Mouse (Mus musculus) forelimb bud, embryonic 11.5 days (tissue): ENCODE measurements at regions not wholly inside any gene's neighbourhood (a gene's known extent, or its start where the extent isn't known, plus 50 kb on each side); places are given as distances from the start of the nearest gene placed in this dataset.

ENCODE experiments used
- DNase-seq: peaks from one replicate; pipeline ENCODE4 v3.0.0-alpha.2; 2012; ENCODE audit warnings: low read depth, low spot score

DNA sequence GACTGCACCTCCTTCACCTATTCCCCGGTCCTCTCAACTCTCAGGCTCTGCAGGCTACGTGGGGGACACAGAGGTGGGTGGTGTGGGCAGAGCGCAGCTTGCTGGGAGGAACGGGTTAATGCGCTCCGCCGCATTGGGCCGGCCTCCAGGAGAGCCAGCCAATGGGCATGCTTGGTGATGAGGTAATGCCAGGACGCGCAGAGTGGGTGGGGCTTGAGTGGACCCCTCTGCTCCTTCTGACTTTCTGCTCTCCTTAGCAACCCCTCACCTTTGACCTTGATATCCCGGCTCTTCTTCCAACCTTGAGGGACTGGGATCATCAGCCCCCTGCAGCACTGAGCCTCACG is 85.2 kb downstream of the 1700001O22Rik start:
- DNase-seq = peak; percentile 94

DNA sequence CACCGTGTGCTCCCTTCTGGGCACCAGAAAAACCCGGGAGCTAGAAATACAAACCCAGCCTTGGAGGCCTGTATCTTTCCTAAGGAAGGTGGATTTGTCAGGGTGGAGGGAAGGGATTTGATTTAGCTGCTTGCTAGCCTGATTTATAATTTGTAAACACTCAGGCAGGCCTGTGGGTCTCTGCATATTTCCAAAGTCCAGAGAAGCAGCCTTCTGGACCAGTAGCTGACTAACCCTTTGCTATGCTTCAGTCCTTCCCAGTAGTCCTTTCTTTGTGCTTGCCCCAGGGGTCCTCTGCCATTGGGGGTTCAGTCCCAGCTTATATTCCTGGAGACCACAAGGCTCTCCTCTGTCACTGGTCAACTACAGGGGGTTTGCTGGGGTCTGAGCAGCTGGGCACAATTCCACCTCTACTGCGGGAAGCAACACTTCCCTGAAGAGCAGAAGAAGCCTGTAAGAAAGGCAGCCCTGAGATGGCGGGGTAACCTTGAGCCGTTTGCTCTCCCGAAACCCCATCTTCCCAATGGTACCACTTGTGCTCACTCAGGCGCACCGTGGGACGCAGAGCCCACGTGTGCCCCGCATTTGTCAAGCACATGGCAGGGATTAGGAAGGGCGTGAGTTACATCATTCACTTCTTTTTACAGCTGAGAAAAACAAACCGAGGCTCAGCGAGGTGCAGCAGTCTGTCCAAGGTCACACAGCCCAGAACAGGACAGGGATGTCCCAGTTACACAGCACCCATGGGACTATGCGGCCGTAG is 85.7 kb downstream of the 1700001O22Rik start:
- DNase-seq = no peak

DNA sequence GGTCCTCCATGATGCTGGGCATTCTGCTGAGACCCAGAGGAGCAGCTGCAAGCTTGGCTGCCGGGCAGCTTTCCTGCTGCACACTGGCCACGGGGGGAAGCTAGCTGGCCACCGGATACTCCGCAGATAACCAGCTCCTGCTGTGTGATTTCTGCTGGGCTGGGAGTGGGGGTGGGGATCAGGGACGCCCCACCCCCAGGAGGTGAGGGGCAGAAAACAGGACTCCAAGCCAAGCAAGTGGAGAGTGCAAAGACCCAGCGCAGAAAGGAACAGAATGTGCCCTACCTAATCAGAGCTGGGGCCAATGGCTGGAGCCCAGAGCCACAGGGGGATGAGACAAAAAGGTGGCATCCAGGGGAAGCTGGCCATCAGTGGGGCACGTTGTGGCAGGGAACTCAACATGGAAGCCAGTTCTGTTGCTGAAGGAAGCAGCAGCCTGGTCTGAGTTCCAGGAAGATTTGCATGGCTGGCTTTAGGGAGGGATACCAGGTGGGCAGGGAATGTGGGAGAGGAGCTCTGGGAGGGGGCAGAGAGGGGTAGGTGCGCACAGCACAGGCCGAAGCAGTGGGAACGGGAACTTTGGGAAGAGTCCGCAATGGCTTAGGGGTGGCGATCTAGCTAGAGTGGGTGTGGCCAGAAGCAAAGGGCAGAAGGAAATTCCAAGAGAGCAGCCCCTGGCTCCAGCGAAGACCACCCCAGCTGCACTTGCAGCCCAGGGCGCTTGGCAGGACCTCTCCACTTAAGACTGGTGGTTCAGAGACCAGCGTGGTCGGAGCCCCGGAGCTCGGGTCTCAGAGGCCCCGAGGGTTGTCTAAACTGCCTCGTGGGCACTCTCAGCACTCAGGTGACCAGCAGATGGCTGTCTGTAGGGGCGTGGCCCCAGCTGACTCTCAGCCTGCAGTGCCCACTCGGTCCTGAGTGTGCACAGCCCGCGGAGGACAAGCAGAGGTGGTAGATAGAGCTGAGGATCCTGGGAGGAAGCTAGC is 86.6 kb downstream of the 1700001O22Rik start:
- peak; percentile 69 for DNase-seq

DNA sequence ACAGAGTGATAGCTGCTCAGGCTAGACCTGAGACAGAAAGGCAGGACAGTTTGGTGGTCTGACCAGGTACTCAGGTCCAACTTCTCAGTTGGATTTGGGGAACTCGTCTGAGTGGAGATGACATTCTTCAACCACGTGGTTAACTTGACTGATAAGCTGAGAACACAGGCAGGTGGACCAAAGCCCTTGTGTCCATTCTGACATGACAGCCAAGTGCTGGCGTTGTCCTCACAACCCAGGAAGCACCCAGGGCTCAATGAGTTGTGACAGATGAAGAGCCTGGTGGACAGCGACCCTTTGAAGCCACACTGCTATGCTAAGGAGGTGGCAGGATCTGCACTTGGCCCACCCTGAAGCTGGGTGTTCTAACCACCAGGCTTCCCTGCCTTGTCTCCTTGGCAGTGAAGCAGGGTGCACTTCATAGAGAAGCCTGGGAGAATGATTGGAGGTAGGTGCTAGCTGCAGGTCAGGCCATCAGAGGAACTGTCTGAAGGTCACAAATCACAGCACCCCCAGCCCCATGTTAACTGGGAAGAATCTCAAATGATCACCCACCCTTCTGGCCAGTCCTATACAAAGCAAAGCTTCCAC is 87.6 kb downstream of the 1700001O22Rik start:
- no peak for DNase-seq

DNA sequence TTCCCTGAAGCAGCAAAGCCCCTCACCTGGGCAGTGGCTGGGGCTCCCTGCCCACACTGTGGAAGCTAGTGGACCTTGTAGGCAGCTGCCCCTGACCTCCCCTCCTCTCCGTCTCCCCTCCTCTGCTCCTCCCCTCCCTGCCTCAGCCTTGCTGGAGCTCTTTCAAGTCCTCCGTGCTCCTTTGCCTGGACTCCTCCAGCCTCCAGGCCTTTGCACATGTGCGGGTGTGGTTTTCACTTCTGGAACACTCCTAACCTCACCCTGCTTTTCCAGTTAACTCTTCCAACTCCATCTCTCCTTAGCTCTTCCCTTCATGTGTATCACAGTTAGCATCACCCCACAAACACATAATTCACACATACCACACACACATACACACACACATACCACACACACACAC is 89.9 kb downstream of the 1700001O22Rik start:
- DNase-seq = no peak

DNA sequence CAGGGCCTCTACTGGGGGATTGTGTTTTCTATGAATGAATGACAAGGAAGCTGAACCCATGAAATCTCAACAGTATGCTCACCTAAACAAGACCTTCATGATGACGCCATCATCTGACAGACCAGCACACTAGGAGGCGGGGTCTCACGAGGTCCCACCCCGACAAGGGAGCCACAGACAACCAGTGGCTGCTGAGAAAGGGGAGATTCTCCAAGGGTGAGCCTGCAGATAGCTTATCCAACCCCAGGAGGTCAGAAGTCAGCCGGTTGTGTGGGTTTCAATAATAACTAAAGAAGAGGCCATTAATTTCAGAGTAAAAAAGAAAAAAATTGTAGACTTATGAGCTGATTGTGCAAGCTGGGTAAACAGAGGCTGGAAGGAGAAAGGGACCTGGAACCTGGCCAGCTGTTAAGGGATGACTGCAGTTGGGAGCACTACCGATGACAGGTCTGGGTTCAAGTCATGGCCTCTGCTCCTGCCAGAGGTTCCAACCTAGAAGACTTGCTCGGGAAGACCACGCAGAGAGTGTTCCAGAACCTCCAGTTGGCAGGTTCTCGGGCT is 90.5 kb downstream of the 1700001O22Rik start:
- DNase-seq = no peak

DNA sequence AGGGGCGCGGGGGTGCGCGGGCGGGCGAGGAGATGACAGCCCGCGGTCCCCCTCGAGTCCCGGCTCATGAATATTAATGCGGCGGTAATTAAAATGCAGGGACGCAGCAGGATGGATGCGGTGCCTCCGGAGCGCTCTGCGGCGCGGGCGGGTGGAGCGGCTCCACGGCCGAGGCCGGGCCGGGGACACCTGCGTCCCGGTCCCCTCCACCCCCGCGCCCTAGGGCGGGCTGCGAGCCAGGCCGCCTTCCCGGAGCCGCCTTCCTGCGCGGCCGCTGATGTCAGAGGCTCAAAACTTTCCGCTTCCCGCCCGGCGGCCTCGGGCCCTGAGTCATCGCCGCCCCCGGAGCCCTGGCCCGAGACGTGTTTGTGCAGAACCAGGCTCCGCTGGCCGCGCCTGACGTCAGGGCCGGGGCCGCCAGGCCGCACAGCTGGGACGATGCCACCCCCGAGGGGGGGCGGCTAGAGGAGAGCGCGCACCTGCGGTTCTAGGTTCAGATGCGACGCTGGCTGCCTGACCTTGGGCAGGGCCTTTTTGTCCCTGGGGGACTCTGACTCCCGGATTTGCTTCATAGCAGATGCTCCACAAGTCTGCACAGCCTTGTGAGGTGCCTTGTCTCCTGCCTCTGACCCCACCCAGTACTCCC is 91.5 kb downstream of the 1700001O22Rik start:
- DNase-seq = no peak

DNA sequence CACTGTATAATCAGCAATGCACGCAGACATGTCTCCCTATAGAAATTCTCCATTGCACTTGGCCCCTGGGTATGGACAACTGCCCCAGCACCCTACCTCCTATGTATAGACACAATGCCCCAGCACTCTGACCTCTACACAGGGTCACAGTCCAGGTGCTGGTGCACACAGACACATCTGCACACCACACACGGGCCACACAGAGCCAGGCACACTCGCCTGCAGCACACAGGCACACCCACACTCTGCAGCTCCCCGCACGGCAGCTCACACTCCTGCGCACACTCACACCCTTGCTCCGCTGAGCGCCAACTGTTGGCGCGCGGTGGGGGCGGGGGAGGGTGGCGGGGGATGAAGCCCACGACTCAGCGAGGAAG is 92.0 kb downstream of the 1700001O22Rik start:
- DNase-seq = no peak

DNA sequence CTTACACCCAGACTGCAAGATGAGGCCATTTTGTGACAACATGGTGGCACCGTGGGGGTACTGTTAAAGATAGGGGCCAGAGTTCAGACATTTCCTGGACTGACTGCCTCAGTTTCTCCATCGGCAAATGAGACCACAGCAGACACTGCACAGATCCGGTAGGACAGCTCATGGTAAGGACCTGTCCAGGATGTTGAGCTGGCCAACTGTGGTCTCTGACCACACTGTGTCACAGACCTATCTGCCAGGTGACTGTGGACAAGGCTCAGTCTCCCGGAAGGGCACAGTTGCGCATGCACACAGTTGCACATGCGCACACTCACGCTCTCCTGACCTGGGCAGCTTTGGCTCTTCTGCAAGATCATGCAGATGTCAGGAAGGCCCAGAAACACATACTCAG is 92.6 kb downstream of the 1700001O22Rik start:
- no peak for DNase-seq

DNA sequence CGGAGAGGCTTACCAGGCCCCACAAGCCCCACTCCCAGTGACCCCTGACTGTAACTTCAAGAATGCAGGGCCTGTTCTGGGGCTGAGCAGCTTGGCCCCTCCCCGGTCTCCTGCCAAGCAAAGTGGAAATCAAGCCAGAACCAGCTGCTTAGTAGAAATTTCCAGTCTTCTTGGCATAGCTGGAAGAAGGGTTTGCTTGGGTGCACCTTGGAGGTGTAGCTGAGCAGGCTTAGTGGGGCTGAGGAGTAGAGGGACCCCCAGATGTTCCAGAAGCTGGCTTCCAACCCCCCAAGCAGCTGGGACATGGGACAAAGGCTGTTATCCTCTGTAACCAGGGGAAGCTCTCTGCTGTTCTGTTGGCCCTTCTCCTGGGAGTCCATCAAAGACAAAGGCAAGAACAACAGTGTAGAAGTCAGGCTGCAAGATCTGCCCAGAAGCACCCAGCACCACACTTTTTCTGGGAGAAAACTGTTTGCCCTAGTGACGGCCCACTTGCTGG is 94.0 kb downstream of the 1700001O22Rik start:
- no peak for DNase-seq

DNA sequence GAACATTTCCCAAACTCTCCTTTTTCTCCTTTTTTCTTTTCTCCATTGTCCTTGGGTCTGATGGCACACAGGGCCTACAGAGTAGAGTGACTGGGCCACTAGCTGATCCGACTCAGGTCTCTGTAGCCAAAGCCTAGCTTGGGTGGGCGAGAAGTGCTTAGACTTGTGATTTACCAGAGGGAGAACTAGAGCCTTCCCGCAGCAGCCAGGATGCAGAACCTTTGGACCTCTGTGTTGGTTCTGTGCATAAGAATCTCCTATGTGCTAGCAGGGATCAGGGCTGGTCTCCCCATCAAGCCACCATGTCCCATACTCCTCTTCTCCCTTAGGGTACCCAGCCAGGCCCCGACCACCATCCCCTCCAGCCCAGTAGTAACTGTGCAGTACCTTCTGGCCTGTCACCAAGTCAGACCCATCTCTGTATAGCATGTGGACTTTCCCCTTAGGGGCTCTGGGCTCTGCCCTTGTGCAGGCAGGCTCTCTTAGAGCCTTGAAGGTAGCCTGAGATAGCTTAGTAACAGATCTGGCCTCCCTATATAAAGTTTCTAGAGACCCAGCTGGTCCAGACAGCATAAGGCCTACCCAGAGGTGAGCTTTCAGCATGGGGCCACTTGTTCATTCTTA is 94.6 kb downstream of the 1700001O22Rik start:
- DNase-seq = no peak

DNA sequence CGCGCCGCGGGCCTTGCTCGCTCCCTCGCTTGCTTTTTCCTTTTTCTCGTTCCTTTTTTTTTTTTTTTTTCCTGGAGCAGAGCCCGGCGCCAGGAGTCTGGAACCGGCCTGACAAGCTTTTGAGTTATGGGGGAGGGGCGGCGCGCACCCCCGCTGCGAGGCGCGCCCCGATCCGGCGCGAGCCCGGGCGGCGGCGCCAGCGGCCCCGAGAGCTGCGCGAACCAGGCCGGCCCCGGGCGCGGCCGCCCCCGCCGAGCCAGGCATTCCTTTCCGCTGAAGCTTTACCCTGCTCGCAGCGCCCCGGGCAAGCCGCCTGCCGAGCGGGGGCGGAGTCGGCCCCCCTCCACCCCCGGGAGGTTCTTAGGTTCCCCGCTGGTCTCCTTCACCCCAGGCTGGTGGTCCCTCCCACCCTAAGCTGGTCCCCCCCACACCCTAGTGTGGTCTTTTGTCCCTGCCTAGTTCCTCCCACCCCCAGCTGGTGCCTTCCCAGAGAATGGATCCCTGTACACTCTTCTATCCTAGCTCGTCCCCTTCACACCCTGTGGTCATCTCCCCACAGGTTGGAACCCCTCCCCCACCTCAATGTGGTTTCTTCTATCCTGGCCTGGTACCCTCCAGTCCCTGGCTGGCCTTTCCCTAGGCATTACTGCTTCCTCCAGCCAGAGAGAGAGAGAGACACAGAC is 95.3 kb downstream of the 1700001O22Rik start:
- no peak for DNase-seq

DNA sequence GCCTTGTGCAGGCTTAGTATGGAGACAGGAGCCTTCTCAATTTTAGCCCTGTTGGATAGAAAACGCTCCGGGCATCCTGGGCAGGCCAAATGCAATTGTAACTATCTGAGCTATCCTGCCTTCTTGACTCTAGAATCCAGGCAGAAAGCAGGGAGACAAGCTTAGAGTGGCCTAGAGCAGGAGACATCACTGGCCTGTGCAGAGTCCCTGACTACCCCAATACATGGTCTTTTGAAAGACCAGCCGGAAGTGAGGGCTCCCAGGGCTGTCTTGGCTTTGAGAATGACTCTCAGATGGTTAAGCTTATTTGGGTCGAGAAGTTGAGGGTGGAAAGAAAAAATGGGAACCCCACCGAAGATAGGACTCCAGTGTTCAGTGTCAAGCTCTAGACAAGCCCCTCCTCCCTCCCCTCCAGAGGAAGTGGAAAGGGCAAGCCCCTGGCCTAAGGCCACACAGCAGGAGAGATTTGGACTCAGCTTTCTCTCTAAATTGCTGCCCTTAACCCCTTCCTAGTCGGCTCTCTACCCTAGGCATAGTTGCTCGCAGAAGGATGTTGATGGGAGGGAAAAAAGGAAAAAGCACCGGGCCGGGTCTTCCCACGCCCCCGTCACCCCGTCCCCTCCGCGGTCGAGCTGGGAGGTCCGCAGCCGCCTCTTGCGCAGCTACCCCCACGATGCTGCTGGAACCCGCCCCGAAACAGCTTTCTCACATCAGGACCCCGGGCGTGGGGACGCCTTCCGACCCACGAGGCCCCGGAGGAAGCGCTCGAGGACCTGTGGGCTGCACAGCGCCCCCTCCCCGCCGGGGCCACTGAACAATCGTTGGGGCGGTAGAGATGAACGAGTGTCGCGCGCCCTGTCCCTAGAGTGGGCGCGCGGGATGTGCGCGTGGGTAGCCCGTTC is 96.1 kb downstream of the 1700001O22Rik start:
- no peak for DNase-seq

DNA sequence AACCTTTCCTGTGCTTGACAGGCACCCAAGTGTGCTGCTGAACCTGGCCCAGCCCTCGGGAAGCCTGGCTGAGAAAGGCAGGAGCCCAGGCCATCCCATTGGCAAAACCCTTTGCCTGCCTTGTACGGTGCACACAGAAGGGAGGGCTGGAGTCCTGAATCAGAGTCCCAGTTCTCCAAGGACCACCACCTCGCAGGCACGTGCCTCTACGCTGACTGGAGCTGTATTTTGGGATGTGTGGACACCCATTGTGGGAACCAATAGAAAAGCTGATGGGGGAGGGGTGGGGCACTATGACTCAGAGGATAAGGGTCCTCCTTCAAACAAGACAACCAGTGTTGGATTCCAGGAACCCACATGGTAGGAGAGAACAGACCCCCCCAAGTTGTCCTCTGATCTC is 97.4 kb downstream of the 1700001O22Rik start:
- DNase-seq = no peak

DNA sequence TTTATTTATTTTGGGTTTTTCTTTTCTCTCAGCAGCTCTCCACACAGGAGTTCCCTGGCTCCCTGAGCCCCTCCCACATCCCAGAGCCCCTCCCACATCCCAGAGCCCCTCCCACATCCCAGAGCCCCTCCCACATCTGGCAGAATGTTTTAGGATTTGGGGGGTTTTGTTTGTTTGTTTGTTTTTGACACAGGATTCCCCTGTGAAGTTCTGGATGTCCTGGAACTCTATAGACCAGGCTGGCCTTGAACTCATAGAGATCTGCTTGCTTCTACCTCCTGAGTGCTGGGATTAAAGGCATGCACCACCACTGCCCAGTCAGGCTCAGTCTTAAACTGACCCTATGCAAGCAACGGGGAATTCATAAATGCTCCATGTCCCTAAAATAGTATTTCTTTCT is 100.2 kb downstream of the 1700001O22Rik start:
- no peak for DNase-seq

DNA sequence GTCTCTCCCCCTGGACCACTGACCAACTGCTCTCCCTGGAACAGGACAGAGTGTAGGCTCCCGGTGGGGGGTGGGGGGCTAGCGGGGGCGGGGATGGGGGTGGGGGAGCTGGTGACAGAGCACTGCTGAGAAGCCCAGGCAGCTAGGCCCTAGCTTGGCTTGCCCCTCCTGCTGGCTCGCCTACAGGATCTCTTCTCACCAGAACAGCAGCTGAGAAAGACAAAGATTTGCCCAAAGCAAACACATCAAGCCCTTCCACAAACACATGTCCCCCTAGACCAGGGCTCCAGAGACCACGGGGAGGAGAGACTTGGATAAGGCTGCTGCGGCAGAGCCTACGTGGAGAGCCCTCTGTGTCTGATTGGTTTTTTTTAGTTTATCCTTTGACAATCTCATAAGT is 100.8 kb downstream of the 1700001O22Rik start:
- DNase-seq = no peak

DNA sequence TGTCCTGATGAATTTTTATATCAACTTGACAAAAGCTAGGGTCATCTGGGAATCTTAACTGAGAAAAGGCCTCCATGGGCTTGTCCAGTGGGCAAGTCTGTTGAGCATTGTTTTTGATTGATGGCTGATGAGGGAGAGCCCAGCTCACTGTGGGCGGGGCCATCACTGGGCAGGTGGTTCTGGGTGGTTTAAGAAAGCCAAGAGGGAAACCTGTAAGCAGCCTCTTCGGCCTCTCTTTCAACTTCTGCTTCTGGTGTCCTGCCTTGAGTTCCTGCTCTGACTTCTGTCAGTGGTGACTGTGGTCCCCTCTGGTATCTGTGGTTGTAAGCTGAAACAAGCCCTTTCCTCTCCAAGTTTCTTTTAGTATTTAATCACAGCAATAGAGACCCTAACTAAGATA is 102.6 kb downstream of the 1700001O22Rik start:
- no peak for DNase-seq

DNA sequence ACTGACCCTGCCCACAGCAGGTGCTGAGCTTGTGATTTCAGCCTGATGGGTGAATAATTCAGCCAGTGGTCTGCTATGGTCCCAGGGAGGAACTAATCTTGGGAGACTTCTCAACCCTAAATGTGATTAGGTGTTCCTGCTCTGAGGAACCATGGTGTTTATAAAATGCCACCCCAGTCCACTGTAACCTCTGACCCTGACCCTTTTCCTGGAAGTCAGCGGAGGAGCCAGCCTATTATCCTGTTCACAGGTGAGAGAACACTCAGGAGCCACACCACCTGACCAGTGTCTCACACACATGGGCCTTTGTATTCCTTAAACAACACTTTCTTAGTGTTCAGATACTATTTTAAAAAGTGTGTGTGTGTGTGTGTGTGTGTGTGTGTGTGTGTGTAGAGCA is 103.0 kb downstream of the 1700001O22Rik start:
- DNase-seq = no peak

DNA sequence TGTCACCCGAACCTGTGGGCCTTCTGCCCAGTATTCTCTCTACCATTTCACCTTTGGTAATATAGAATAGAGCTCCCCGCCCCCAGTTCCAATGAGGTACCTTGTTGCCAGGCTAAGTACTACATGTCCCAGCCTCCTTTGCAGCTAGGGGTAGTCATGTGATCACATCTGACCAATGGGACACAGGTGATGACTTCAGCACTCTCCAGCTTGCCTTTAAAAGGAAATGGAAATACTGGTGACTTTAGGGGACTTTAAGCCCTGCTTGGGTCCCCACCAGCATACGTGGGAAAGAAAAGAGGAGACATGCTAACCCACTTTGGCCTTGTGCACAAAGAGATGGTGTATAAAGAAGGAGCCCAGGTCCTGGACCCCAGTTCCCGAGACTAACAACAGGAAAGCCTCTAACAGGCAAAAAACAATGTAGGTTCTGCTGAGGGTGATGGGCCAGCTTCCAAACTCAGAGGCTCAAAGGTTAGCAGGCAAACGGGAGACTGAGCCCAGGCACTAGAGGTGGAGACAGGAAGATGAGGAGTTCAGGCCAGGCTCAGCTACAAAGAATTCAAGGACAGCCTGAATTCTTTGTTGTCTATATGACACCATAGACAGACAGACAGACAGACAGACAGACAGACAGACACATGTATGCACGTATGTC is 103.5 kb downstream of the 1700001O22Rik start:
- DNase-seq = peak; percentile 76
